Mouse (Mus musculus) embryonic facial prominence, embryonic 14.5 days (tissue): Measurements from ENCODE around the gene Prnd. TPM values are rescaled to one million over a fixed set of nuclear protein-coding genes. Genes with fewer than 3 reads are reported as not detected.
A peak's percentile ranks its signal among the peaks of the same experiment; 100 is the strongest.

ENCODE experiments used
- ATAC-seq: fragments of 200-750 bp; cut with Nextera tagmentation; 2 replicates; pipeline ENCODE4 v1.8.0; 2017; ENCODE audit warnings: low read depth, moderate number of reproducible peaks, moderate TSS enrichment
- DNase-seq: peaks from one replicate; pipeline ENCODE4 v3.0.0-alpha.2; 2015; ENCODE audit warnings: low spot score
- H3K27ac ChIP-seq: fragments of 300-500 bp; sonication (generic); replicated peaks from 2 replicates; pipeline ENCODE4 v1.5.1; 2014; ENCODE audit warnings: low read depth, mild to moderate bottlenecking, low read length, moderate library complexity
- H3K27me3 ChIP-seq: fragments of 300-500 bp; sonication (generic); replicated peaks from 2 replicates; pipeline ENCODE4 v1.6.1; 2014; ENCODE audit warnings: low read length; ENCODE audit not compliant: control insufficient read depth, insufficient read depth
- H3K36me3 ChIP-seq: fragments of 300-500 bp; sonication (generic); 2 replicates; pipeline ENCODE4 v1.6.1; 2014; ENCODE audit warnings: low read length, mixed read lengths; ENCODE audit not compliant: control insufficient read depth, insufficient read depth
- H3K4me1 ChIP-seq: fragments of 300-500 bp; sonication (generic); 2 replicates; pipeline ENCODE4 v1.6.1; 2014; ENCODE audit warnings: antibody characterized with exemption, low read length; ENCODE audit not compliant: control insufficient read depth, insufficient read depth
- H3K4me2 ChIP-seq: fragments of 300-500 bp; sonication (generic); 2 replicates; pipeline ENCODE4 v1.6.1; 2014; ENCODE audit warnings: low read depth, mild to moderate bottlenecking, low read length, moderate library complexity, mixed read lengths
- H3K4me3 ChIP-seq: fragments of 300-500 bp; sonication (generic); 2 replicates; pipeline ENCODE4 v1.5.1; 2014; ENCODE audit warnings: low read depth, mild to moderate bottlenecking, low read length
- H3K9ac ChIP-seq: fragments of 300-500 bp; sonication (generic); 2 replicates; pipeline ENCODE4 v1.6.1; 2014; ENCODE audit warnings: low read depth, mild to moderate bottlenecking, low read length, moderate library complexity, mixed read lengths
- H3K9me3 ChIP-seq: fragments of 300-500 bp; sonication (generic); 2 replicates; pipeline ENCODE4 v1.6.1; 2016; ENCODE audit warnings: low read length; ENCODE audit not compliant: control insufficient read depth
- WGBS: fragments of 180-500 bp; shearing (Covaris S2); extraction: QIAGEN DNeasy Blood & Tissue Kit; methylation state at CpG from one replicate; pipeline ENCODE4 v1.1.7; 2014; 5-methylcytosine and 5-hydroxymethylcytosine counted together
- polyA plus RNA-seq: library from polyadenylated mRNA; unstranded; fragments of >200 nt; fragmentation: Nextera tagmentation; extraction: Ambion mirVana; gene quantifications from 2 replicates; pipeline ENCODE4 v1.2.1, GENCODE M21; 2014

Prnd gene
- polyA plus RNA-seq, 1 experiment from 2014 or later: 47.6 TPM

DNA sequence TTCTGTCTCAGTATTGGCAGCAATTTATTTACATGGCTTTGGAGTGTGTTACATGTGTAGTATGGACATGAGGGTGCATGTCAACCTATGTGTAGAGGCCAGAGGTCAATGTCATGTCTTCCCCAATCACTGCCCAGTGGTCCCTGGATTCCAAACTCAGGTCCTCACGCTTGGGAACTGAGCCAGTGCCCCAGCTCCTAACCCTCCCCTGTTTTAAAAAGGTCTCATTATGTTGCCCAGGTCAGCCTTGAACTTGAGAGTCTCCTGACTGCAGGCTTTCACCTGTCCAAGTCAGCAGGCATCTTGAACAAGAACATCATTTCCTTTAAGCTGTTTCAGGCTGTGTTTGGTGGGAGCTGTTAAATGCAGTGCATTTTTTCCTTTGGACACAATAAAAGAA lies 41.8 kb upstream of the Prnd start:
- DNase-seq (no peak), ATAC-seq (no peak)
- Histone ChIP-seq H3K27me3 (no peaks in the 10 kb centered on the region), H3K9me3 (no peaks in the 10 kb centered on the region), H3K4me1 (peaks cover 15% of the 10 kb centered on the region; the same call in 1 of the 2 replicates), H3K9ac (no peak overlapping the region), H3K4me2 (peak overlapping the region; percentile 70), H3K36me3 (0 out of 2 replicates have a peak, but pooled peaks cover 3% of the 10 kb centered on the region), H3K27ac (no peak overlapping the region), H3K4me3 (peak overlapping the region; percentile 69; the same call in 1 of the 2 replicates)
- WGBS: 88% methylated on average over 1 of the region's 1 CpGs

GRCm38 (mm10) chr2:131909683-131910572 lies 40.7 kb upstream of the Prnd start, which contains the start of the genes Prnp and Prn:
TSS of gene Prnp (plus strand) at chr2:131909928.
TSS of gene Prn (plus strand) at chr2:131909957.
- no peaks in the 10 kb centered on the region for H3K27me3 ChIP-seq
- H3K36me3 ChIP-seq: 0 out of 2 replicates have a peak, but pooled peaks cover 3% of the 10 kb centered on the region
- H3K4me1 ChIP-seq: peaks cover 15% of the 10 kb centered on the region; the same call in 1 of the 2 replicates
- peak within 1 kb of the TSS; percentile 69 for H3K4me3 ChIP-seq
- H3K9ac ChIP-seq: peak within 1 kb of the TSS; percentile 76
- peak within 1 kb of the TSS; percentile 70 for H3K4me2 ChIP-seq
- ATAC-seq (peak; percentile 93), DNase-seq (peak; percentile 96)
- H3K9me3 ChIP-seq: no peaks in the 10 kb centered on the region
- 5% methylated on average over 43 of the region's 52 CpGs for WGBS
- H3K27ac ChIP-seq: peak within 1 kb of the TSS; percentile 78

DNA sequence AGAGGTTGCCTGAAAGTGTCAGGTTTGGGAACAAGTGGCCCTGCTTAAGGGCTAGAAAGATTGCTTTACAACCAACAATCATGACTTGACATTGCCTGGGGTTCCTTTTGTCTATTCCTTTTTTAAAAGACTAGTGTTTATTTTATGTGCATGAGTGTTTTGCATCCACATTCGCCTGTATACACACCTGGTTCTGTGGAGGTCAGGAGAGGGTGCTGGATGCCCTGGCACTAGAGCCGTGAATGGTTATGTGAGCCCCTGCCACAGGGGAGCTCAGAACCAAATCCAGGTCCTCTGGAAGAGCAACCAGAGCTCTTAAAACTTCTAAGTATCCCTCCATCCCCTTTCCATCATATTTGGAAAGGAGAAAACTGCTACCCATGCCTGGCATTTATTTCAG lies 39.8 kb upstream of the Prnd start:
- H3K9ac ChIP-seq: peak overlapping the region; percentile 15; the same call in 1 of the 2 replicates
- ATAC-seq (no peak), DNase-seq (no peak)
- WGBS: 50% methylated on average over 2 of the region's 2 CpGs
- no peaks in the 10 kb centered on the region for H3K9me3 ChIP-seq
- H3K36me3 ChIP-seq: peaks cover 11% of the 10 kb centered on the region; the same call in 1 of the 2 replicates
- peak overlapping the region; percentile 70 for H3K4me2 ChIP-seq
- H3K4me1 ChIP-seq: peaks cover 15% of the 10 kb centered on the region; the same call in 1 of the 2 replicates
- peak overlapping the region; percentile 69 for H3K4me3 ChIP-seq
- no peak overlapping the region for H3K27ac ChIP-seq
- H3K27me3 ChIP-seq: no peaks in the 10 kb centered on the region

GRCm38 (mm10) chr2:131911341-131911740 lies 39.3 kb upstream of the Prnd start:
- Histone ChIP-seq H3K4me1 (peaks cover 15% of the 10 kb centered on the region; the same call in 1 of the 2 replicates), H3K9me3 (no peaks in the 10 kb centered on the region), H3K27me3 (no peaks in the 10 kb centered on the region), H3K9ac (peak overlapping the region; percentile 15; the same call in 1 of the 2 replicates), H3K4me3 (no peak overlapping the region; the same call in 1 of the 2 replicates), H3K27ac (no peak overlapping the region), H3K36me3 (peaks cover 13% of the 10 kb centered on the region; the same call in 1 of the 2 replicates), H3K4me2 (peak overlapping the region; percentile 70)
- no peak for ATAC-seq
- 30% methylated on average over 4 of the region's 4 CpGs for WGBS
- no peak for DNase-seq

- Histone ChIP-seq H3K4me1 (peaks cover 15% of the 10 kb centered on the region; the same call in 1 of the 2 replicates), H3K27me3 (no peaks in the 10 kb centered on the region), H3K27ac (no peak overlapping the region), H3K9ac (no peak overlapping the region), H3K9me3 (no peaks in the 10 kb centered on the region), H3K4me2 (no peak overlapping the region), H3K4me3 (no peak overlapping the region), H3K36me3 (peaks cover 13% of the 10 kb centered on the region; the same call in 1 of the 2 replicates)
- ATAC-seq: no peak
- DNase-seq: no peak
- WGBS: 76% methylated on average over 8 of the region's 8 CpGs
Measured at GRCm38 (mm10) chr2:131912526-131913258, 38.0 kb upstream of the Prnd start.

GRCm38 (mm10) chr2:131932275-131932902 lies 18.3 kb upstream of the Prnd start:
- peaks cover 11% of the 10 kb centered on the region; the same call in 1 of the 2 replicates for H3K36me3 ChIP-seq
- no peak overlapping the region for H3K27ac ChIP-seq
- DNase-seq: no peak
- H3K4me3 ChIP-seq: no peak overlapping the region
- peak; percentile 70 for ATAC-seq
- no peak overlapping the region for H3K9ac ChIP-seq
- H3K27me3 ChIP-seq: no peaks in the 10 kb centered on the region
- H3K4me1 ChIP-seq: no peaks in the 10 kb centered on the region
- WGBS: 67% methylated on average over 7 of the region's 7 CpGs
- no peak overlapping the region for H3K4me2 ChIP-seq
- H3K9me3 ChIP-seq: no peaks in the 10 kb centered on the region

- ATAC-seq: no peak; the same call in 1 of the 2 replicates
- Histone ChIP-seq H3K9me3 (no peaks in the 10 kb centered on the region), H3K9ac (no peak overlapping the region), H3K27me3 (no peaks in the 10 kb centered on the region), H3K27ac (no peak overlapping the region), H3K4me2 (no peak overlapping the region), H3K4me3 (no peak overlapping the region), H3K4me1 (no peaks in the 10 kb centered on the region), H3K36me3 (peaks cover 13% of the 10 kb centered on the region; the same call in 1 of the 2 replicates)
- 31% methylated on average over 6 of the region's 6 CpGs for WGBS
- no peak for DNase-seq
Measured at GRCm38 (mm10) chr2:131933013-131933412, 17.6 kb upstream of the Prnd start.

DNA sequence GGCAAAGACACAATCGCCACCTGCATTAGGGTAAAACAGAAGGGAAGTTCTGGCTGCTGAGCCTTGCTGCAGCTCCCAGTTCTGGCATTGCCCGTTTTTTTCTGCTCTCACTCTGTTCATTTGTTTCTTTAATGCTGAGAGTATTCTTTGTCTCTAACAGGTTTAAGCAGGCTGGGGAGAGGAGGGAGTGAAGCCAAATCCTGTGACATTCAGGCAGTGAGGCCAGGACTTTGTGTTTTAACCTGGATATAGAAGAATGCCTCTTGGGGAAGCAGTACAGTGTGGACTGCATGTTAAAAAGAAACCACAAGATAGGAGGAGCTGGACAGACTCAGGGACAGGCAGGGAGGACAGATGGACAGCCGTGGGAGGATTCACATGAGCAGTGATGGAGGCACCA lies 17.1 kb upstream of the Prnd start:
- Histone ChIP-seq H3K4me1 (no peaks in the 10 kb centered on the region), H3K4me3 (no peak overlapping the region), H3K27me3 (no peaks in the 10 kb centered on the region), H3K4me2 (no peak overlapping the region), H3K36me3 (peaks cover 13% of the 10 kb centered on the region; the same call in 1 of the 2 replicates), H3K9me3 (no peaks in the 10 kb centered on the region), H3K27ac (no peak overlapping the region), H3K9ac (no peak overlapping the region)
- DNase-seq: no peak
- WGBS: 58% methylated on average over 3 of the region's 3 CpGs
- no peak for ATAC-seq
